Mouse (Mus musculus): ENCODE data around the gene Slc29a1. TPM values are rescaled to one million over a fixed set of nuclear protein-coding genes. Genes with fewer than 3 reads are reported as not detected.

Gene Slc29a1
- total and polyA plus RNA-seq, 3 experiments, result 58.4 to 88.0 (median 72.1) TPM

GRCm38 (mm10) chr17:45606992-45607879 is 7.8 kb upstream of the Slc29a1 start:
- H3K4me2 ChIP-seq (ENCODE audit: insufficient read depth, low read depth, poor library complexity, severe bottlenecking), result no peak overlapping the region
- no peak overlapping the region for H3K27ac ChIP-seq (ENCODE audit: insufficient read depth, low read depth)
- no peaks in the 10 kb centered on the region for H3K4me1 ChIP-seq (ENCODE audit: control insufficient read depth in 1 of 2, insufficient read depth in 2 of 2)
- H3K79me2 ChIP-seq (replicated peaks; ENCODE audit: control insufficient read depth, extremely low read depth, insufficient read depth, poor library complexity, severe bottlenecking), result no peaks in the 10 kb centered on the region
- no peak for TF ChIP-seq ETS1 (conservative IDR thresholded peaks at IDR 0.05; ENCODE audit: low read depth, low read length)
- no peak for TF ChIP-seq POLR2AphosphoS2 (IDR thresholded peaks at IDR 0.05; ENCODE audit: low read depth, low read length)
- no peak for TF ChIP-seq CHD1 (IDR thresholded peaks at IDR 0.05; ENCODE audit: low read depth, low read length)
- no peak for TF ChIP-seq UBTF (IDR thresholded peaks at IDR 0.05; ENCODE audit: low read depth, low read length)
- TF ChIP-seq MYC (IDR thresholded peaks at IDR 0.05; ENCODE audit: low read depth, low read length), result no peak
- no peak for TF ChIP-seq ZMIZ1 (IDR thresholded peaks at IDR 0.05; ENCODE audit: low read depth, low read length)
- TF ChIP-seq TBP (conservative IDR thresholded peaks at IDR 0.05; ENCODE audit: low read depth, low read length), result no peak
- no peak for TF ChIP-seq ELF1 (IDR thresholded peaks at IDR 0.05; ENCODE audit: low read depth, low read length)
- no peak for TF ChIP-seq USF2 (conservative IDR thresholded peaks at IDR 0.05; ENCODE audit: low read depth, low read length)
- TF ChIP-seq ZNF384 (IDR thresholded peaks at IDR 0.05; ENCODE audit: low read depth, low read length), result no peak
- TF ChIP-seq MEF2A (IDR thresholded peaks at IDR 0.05; ENCODE audit: borderline replicate concordance, low read depth, low read length), result no peak
- TF ChIP-seq MAX (IDR thresholded peaks at IDR 0.05; ENCODE audit: low read length), result no peak
- no peak for TF ChIP-seq GABPA (IDR thresholded peaks at IDR 0.05; ENCODE audit: insufficient replicate concordance, low read depth, low read length)
- TF ChIP-seq USF1 (IDR thresholded peaks at IDR 0.05; ENCODE audit: low read depth, low read length), result no peak
- no peak for TF ChIP-seq ZKSCAN1 (IDR thresholded peaks at IDR 0.05; ENCODE audit: borderline replicate concordance, low read depth, low read length)
- TF ChIP-seq RAD21 (IDR thresholded peaks at IDR 0.05; ENCODE audit: low read depth, low read length), result no peak
- H3K27me3 ChIP-seq (replicated peaks), result no peaks in the 10 kb centered on the region
- dilution Hi-C loops (cut with MboI; ENCODE audit: extremely low pct_ligation_motif_present, extremely low pct_unique_long_range_greater_than_20kb, low sequenced_read_pairs), result no loop called here
- DNase-seq (ENCODE audit: extremely low read depth), result no peak
- in situ Hi-C loops (cut with MboI; ENCODE audit: low pct_ligation_motif_present, low pct_unique_long_range_greater_than_20kb, low sequenced_read_pairs), result no loop called here
- H3K4me3 ChIP-seq (replicated peaks in 1 of 3; ENCODE audit: low read depth in 2 of 3, low read length in 2 of 3, poor library complexity in 1 of 3), result no peak overlapping the region
- no peak overlapping the region for H3K9ac ChIP-seq (ENCODE audit: insufficient read depth, low read depth)
- peaks cover 3% of the 10 kb centered on the region for H3K9me3 ChIP-seq (replicated peaks; ENCODE audit: low read length)
- no peaks in the 10 kb centered on the region for H3K36me3 ChIP-seq (replicated peaks in 1 of 2; ENCODE audit: control insufficient read depth in 1 of 2, insufficient read depth in 1 of 2, low read length in 1 of 2)

- Histone ChIP-seq H3K4me2 (ENCODE audit: insufficient read depth, low read depth, poor library complexity, severe bottlenecking) (no peak overlapping the region), H3K79me2 (replicated peaks; ENCODE audit: control insufficient read depth, extremely low read depth, insufficient read depth, poor library complexity, severe bottlenecking) (no peaks in the 10 kb centered on the region), H3K4me3 (replicated peaks in 1 of 3; ENCODE audit: low read depth in 2 of 3, low read length in 2 of 3, poor library complexity in 1 of 3) (no peak overlapping the region), H3K27me3 (replicated peaks) (peaks cover 1% of the 10 kb centered on the region), H3K9me3 (replicated peaks; ENCODE audit: low read length) (peaks cover 3% of the 10 kb centered on the region), H3K27ac (ENCODE audit: insufficient read depth, low read depth) (no peak overlapping the region), H3K36me3 (replicated peaks in 1 of 2; ENCODE audit: control insufficient read depth in 1 of 2, insufficient read depth in 1 of 2, low read length in 1 of 2) (no peaks in the 10 kb centered on the region), H3K9ac (ENCODE audit: insufficient read depth, low read depth) (no peak overlapping the region), H3K4me1 (ENCODE audit: control insufficient read depth in 1 of 2, insufficient read depth in 2 of 2) (peaks cover 0 to 11% of the 10 kb centered on the region in 2 experiments; a peak in 2 of 4 replicates)
- in situ Hi-C loops (cut with MboI; ENCODE audit: low pct_ligation_motif_present, low pct_unique_long_range_greater_than_20kb, low sequenced_read_pairs) (no loop called here), dilution Hi-C loops (cut with MboI; ENCODE audit: extremely low pct_ligation_motif_present, extremely low pct_unique_long_range_greater_than_20kb, low sequenced_read_pairs) (no loop called here)
- no peak for DNase-seq (ENCODE audit: extremely low read depth)
- no peak for TF ChIP-seq JUN (IDR thresholded peaks at IDR 0.05; ENCODE audit: insufficient read depth, low read depth, low read length)
- no peak for TF ChIP-seq USF1 (IDR thresholded peaks at IDR 0.05; ENCODE audit: low read depth, low read length)
- no peak for TF ChIP-seq SIN3A (IDR thresholded peaks at IDR 0.05; ENCODE audit: low read length)
- no peak for TF ChIP-seq IRF4 (IDR thresholded peaks at IDR 0.05; ENCODE audit: low read depth, low read length)
- no peak for TF ChIP-seq ZC3H11A (IDR thresholded peaks at IDR 0.05; ENCODE audit: low read depth, low read length)
- TF ChIP-seq RAD21 (IDR thresholded peaks at IDR 0.05; ENCODE audit: low read depth, low read length), result no peak
- no peak for TF ChIP-seq JUND (conservative IDR thresholded peaks at IDR 0.05; ENCODE audit: low read depth, low read length)
- TF ChIP-seq MXI1 (IDR thresholded peaks at IDR 0.05; ENCODE audit: low read depth, low read length), result no peak
- TF ChIP-seq MYC (IDR thresholded peaks at IDR 0.05; ENCODE audit: low read depth, low read length), result no peak
- TF ChIP-seq SMC3 (IDR thresholded peaks at IDR 0.05; ENCODE audit: low read depth, low read length), result no peak
- no peak for TF ChIP-seq NELFE (IDR thresholded peaks at IDR 0.05; ENCODE audit: low read depth, low read length)
- TF ChIP-seq PAX5 (IDR thresholded peaks at IDR 0.05; ENCODE audit: low read length), result no peak
Observed at GRCm38 (mm10) chr17:45602984-45603383, 3.6 kb upstream of the Slc29a1 start.

Data from CH12.LX (cell line).